Mouse (Mus musculus) MEL (cell line): ENCODE data around the gene St7.

Experiments used
- CTCF ChIP-seq, 3 experiments: IDR thresholded peaks in 2 of 3; conservative IDR thresholded peaks in 1 of 3; 2 replicates each; pipeline ENCODE4 v1.5.1; 2011 to 2012; ENCODE audit warnings: low read length in 3 of 3, low read depth in 2 of 3, mild to moderate bottlenecking in 2 of 3, improper control_type of control experiment in 1 of 3, inconsistent platforms in 1 of 3, mixed read lengths in 1 of 3, moderate library complexity in 1 of 3; ENCODE audit not compliant: control insufficient read depth in 1 of 3, insufficient read depth in 1 of 3, poor library complexity in 1 of 3, severe bottlenecking in 1 of 3
- MEF2A ChIP-seq: IDR thresholded peaks from 2 replicates; pipeline ENCODE4 v1.6.1; 2014; ENCODE audit warnings: low read depth, mild to moderate bottlenecking, inconsistent platforms, low read length, improper control_type of control experiment; ENCODE audit not compliant: poor library complexity, insufficient replicate concordance, severe bottlenecking; ENCODE audit errors: extremely low read depth
- POLR2A ChIP-seq, 2 experiments: IDR thresholded peaks; 2 replicates each; pipeline ENCODE4 v1.6.1; 2011 to 2012; ENCODE audit warnings: low read length in 2 of 2, mild to moderate bottlenecking in 2 of 2, control low read depth in 1 of 2, improper control_type of control experiment in 1 of 2, low read depth in 1 of 2, moderate library complexity in 1 of 2; ENCODE audit not compliant: control insufficient read depth in 1 of 2, insufficient read depth in 1 of 2, poor library complexity in 1 of 2
- TAL1 ChIP-seq: IDR thresholded peaks from 2 replicates; pipeline ENCODE4 v1.6.1; 2012; ENCODE audit warnings: mild to moderate bottlenecking, inconsistent platforms, low read length, moderate library complexity, mixed read lengths

DNA sequence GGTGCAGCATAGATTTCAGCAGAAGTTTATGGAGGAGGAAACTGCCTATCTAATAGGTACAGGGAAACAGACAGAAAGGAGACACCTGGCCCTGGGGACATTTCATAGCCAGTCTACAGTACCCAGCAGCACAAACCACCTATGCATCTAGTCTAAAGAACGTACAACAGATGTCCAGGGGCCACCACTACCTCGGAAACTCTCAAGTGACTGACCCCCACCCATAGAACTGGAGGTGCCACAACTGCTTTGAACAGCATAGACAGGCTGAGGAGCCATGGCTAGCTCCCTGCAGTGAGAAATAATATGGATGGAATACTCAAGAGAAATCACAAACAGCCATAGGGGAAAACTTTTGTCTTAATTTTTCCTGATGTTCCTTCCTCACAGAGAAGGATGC is 220.1 kb downstream of the St7 start:
- TF ChIP-seq MEF2A = no peak
- no peak for TF ChIP-seq POLR2A (IDR thresholded peaks at IDR 0.05; ENCODE audit: control insufficient read depth in 1 of 2, insufficient read depth in 1 of 2, low read depth in 1 of 2, low read length in 2 of 2, poor library complexity in 1 of 2)
- no peak for TF ChIP-seq CTCF (IDR thresholded peaks at IDR 0.05 in 2 of 3, conservative IDR thresholded peaks at IDR 0.05 in 1 of 3; ENCODE audit: control insufficient read depth in 1 of 3, insufficient read depth in 1 of 3, low read depth in 2 of 3, low read length in 3 of 3, poor library complexity in 1 of 3, severe bottlenecking in 1 of 3)
- TF ChIP-seq TAL1 = no peak
